Mouse (Mus musculus) stomach, postnatal 0 days (tissue): Measurements from ENCODE around the gene Rps23. TPM values are rescaled to one million over a fixed set of nuclear protein-coding genes. Genes with fewer than 3 reads are reported as not detected.
A peak's percentile ranks its signal among the peaks of the same experiment; 100 is the strongest.
"Not testable (repeated sequence)": the region's sequence is repeated elsewhere in the genome, so short reads cannot be mapped to it uniquely, and the experiment has no call there.

Source experiments
- ATAC-seq: fragments of 200-750 bp; cut with Nextera tagmentation; 2 replicates; pipeline ENCODE4 v1.8.0; 2017; ENCODE audit not compliant: low FRiP score, low TSS enrichment
- DNase-seq: peaks from one replicate; pipeline ENCODE4 v3.0.0-alpha.2; 2016; ENCODE audit warnings: low spot score
- H3K27ac ChIP-seq: fragments of 300-500 bp; sonication (generic); replicated peaks from 2 replicates; pipeline ENCODE4 v1.5.1; 2014; ENCODE audit warnings: mild to moderate bottlenecking, control low read depth
- H3K27me3 ChIP-seq: fragments of 300-500 bp; sonication (generic); 2 replicates; pipeline ENCODE4 v1.6.1; 2014; ENCODE audit warnings: low read length; ENCODE audit not compliant: control insufficient read depth, insufficient read depth
- H3K36me3 ChIP-seq: fragments of 300-500 bp; sonication (generic); 2 replicates; pipeline ENCODE4 v1.6.1; 2014; ENCODE audit warnings: low read length, mixed read lengths; ENCODE audit not compliant: control insufficient read depth, insufficient read depth
- H3K4me1 ChIP-seq: fragments of 300-500 bp; sonication (generic); replicated peaks from 2 replicates; pipeline ENCODE4 v1.6.1; 2014; ENCODE audit warnings: antibody characterized with exemption; ENCODE audit not compliant: control insufficient read depth, insufficient read depth
- H3K4me2 ChIP-seq: fragments of 300-500 bp; sonication (generic); replicated peaks from 2 replicates; pipeline ENCODE4 v1.6.1; 2014; ENCODE audit warnings: low read depth, mild to moderate bottlenecking, control low read depth, moderate library complexity
- H3K4me3 ChIP-seq: fragments of 300-500 bp; sonication (generic); 2 replicates; pipeline ENCODE4 v1.5.1; 2014; ENCODE audit warnings: low read depth, low read length, control low read depth
- H3K9ac ChIP-seq: fragments of 300-500 bp; sonication (generic); 2 replicates; pipeline ENCODE4 v1.6.1; 2014; ENCODE audit warnings: mild to moderate bottlenecking, low read length, control low read depth, mixed read lengths
- H3K9me3 ChIP-seq: fragments of 300-500 bp; sonication (generic); 2 replicates; pipeline ENCODE4 v1.6.1; 2016; ENCODE audit warnings: low read length; ENCODE audit not compliant: control insufficient read depth
- CTCF ChIP-seq: IDR thresholded peaks from 2 replicates; pipeline ENCODE4 v1.5.1; 2016; ENCODE audit warnings: antibody characterized with exemption, low read depth, mild to moderate bottlenecking, moderate library complexity
- EP300 ChIP-seq: optimal IDR thresholded peaks from 2 replicates; pipeline ENCODE3; 2016; ENCODE audit warnings: antibody characterized with exemption
- WGBS: fragments of 180-500 bp; shearing (Covaris S2); extraction: QIAGEN DNeasy Blood & Tissue Kit; methylation state at CpG from one replicate; pipeline ENCODE4 v1.1.7; 2014; 5-methylcytosine and 5-hydroxymethylcytosine counted together
- polyA plus RNA-seq: library from polyadenylated mRNA; unstranded; fragments of >200 nt; fragmentation: Nextera tagmentation; extraction: Ambion mirVana; gene quantifications from 2 replicates; pipeline ENCODE4 v1.2.1, GENCODE M21; 2015

Rps23 gene
- polyA plus RNA-seq, 1 experiment from 2014 or later: 300 TPM

GRCm38 (mm10) chr13:90913675-90914192 lies 9.0 kb upstream of the Rps23 start:
- TF ChIP-seq CTCF (no peak), EP300 (no peak)

GRCm38 (mm10) chr13:90914721-90915120 lies 8.0 kb upstream of the Rps23 start:
- Histone ChIP-seq H3K9ac (no peak overlapping the region), H3K27ac (no peak overlapping the region), H3K27me3 (no peaks in the 10 kb centered on the region), H3K4me2 (no peak overlapping the region), H3K9me3 (no peaks in the 10 kb centered on the region), H3K4me3 (no peak overlapping the region), H3K36me3 (no peaks in the 10 kb centered on the region), H3K4me1 (no peaks in the 10 kb centered on the region)
- whole genome bisulfite sequencing: 91% methylated on average over 4 of the region's 4 CpGs
- no peak for ATAC-seq
- no peak for DNase-seq
- no peak for TF ChIP-seq EP300
- no peak for TF ChIP-seq CTCF

More at GRCm38 (mm10) chr13:90913675-90914192, 9.0 kb upstream of the Rps23 start:
- 64% methylated on average over 7 of the region's 7 CpGs for WGBS
- Histone ChIP-seq H3K9me3 (no peaks in the 10 kb centered on the region), H3K27ac (no peak overlapping the region), H3K4me1 (no peaks in the 10 kb centered on the region), H3K4me2 (no peak overlapping the region), H3K36me3 (no peaks in the 10 kb centered on the region), H3K9ac (no peak overlapping the region), H3K27me3 (no peaks in the 10 kb centered on the region), H3K4me3 (no peak overlapping the region)
- DNase-seq: no peak
- no peak for ATAC-seq

- H3K4me1 ChIP-seq, DNase-seq, H3K36me3 ChIP-seq, ATAC-seq, H3K27me3 ChIP-seq, H3K9me3 ChIP-seq: not testable (repeated sequence)
- Histone ChIP-seq H3K4me2 (peak overlapping the region; percentile 66), H3K4me3 (peak overlapping the region; percentile 93), H3K9ac (peak overlapping the region; percentile 97), H3K27ac (peak overlapping the region; percentile 89)
- under 1% methylated on average over 13 of the region's 13 CpGs for WGBS
These were observed 859 bp downstream of the Rps23 start for GRCm38 (mm10) chr13:90923617-90924016.

- DNase-seq (no peak), ATAC-seq (no peak)
- Histone ChIP-seq H3K4me3 (peak overlapping the region; percentile 93), H3K4me2 (peak overlapping the region; percentile 66), H3K27ac (no peak overlapping the region; the same call in 1 of the 2 replicates), H3K9ac (peak overlapping the region; percentile 97), H3K27me3 (no peaks in the 10 kb centered on the region), H3K4me1 (no peaks in the 10 kb centered on the region), H3K36me3 (0 out of 2 replicates have a peak, but pooled peaks cover 2% of the 10 kb centered on the region), H3K9me3 (no peaks in the 10 kb centered on the region)
- WGBS: 46% methylated on average over 9 of the region's 9 CpGs
- TF ChIP-seq EP300 (no peak), CTCF (no peak)
These were observed 1.3 kb downstream of the Rps23 start for GRCm38 (mm10) chr13:90924072-90924471.

- H3K4me1 ChIP-seq: no peaks in the 10 kb centered on the region
- no peaks in the 10 kb centered on the region for H3K9me3 ChIP-seq
- H3K27me3 ChIP-seq: no peaks in the 10 kb centered on the region
- TF ChIP-seq EP300: no peak
- no peak overlapping the region for H3K4me3 ChIP-seq
- no peak overlapping the region for H3K4me2 ChIP-seq
- no peak overlapping the region for H3K27ac ChIP-seq
- ATAC-seq: no peak
- H3K9ac ChIP-seq: no peak overlapping the region
- H3K36me3 ChIP-seq: 0 out of 2 replicates have a peak, but pooled peaks cover 2% of the 10 kb centered on the region
- DNase-seq: no peak
- 87% methylated on average over 5 of the region's 5 CpGs for WGBS
These were observed 2.4 kb downstream of the Rps23 start for GRCm38 (mm10) chr13:90925191-90925590.

GRCm38 (mm10) chr13:90926125-90926765 lies 3.5 kb downstream of the Rps23 start:
- Histone ChIP-seq H3K9ac (no peak overlapping the region), H3K27ac (no peak overlapping the region), H3K4me3 (no peak overlapping the region), H3K36me3 (0 out of 2 replicates have a peak, but pooled peaks cover 2% of the 10 kb centered on the region), H3K27me3 (no peaks in the 10 kb centered on the region), H3K9me3 (no peaks in the 10 kb centered on the region), H3K4me2 (no peak overlapping the region), H3K4me1 (no peaks in the 10 kb centered on the region)
- no peak for ATAC-seq
- no peak for DNase-seq
- TF ChIP-seq EP300: no peak
- no peak for TF ChIP-seq CTCF
- 83% methylated on average over 7 of the region's 7 CpGs for WGBS
